Mouse (Mus musculus): Measurements from ENCODE around the gene Eno3.

DNA sequence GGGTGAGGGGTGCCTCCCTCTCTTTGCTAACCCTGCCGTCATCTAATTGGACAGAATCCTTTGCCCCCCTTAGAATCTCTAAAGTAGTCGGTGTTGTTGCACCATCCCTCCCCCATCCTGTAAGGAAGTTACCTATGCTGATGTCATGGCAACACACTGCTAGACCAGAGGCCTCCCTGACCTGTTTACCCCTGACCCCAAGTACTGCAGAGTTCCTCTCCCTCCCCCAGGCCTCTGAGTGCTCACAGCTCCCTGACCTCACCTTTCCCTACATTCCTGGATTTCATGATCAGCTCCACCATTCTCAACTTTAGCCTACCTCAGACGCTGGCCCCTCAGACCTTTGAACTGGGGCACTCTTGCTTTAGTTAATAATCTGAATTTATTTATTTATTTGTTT, 49.1 kb downstream of the Eno3 start:
- TF ChIP-seq ETS1 (conservative IDR thresholded peaks at IDR 0.05; ENCODE audit: low read depth, low read length) (no peak), GABPA (IDR thresholded peaks at IDR 0.05; ENCODE audit: insufficient replicate concordance, low read depth, low read length) (no peak), POLR2A (IDR thresholded peaks at IDR 0.05; ENCODE audit: low read depth, low read length) (no peak), CTCF (conservative IDR thresholded peaks at IDR 0.05 in 1 of 2, IDR thresholded peaks at IDR 0.05 in 1 of 2; ENCODE audit: low read depth in 2 of 2, low read length in 2 of 2) (no peak)

Measured in CH12.LX (cell line).